Mouse (Mus musculus) adrenal gland, postnatal 14 days (tissue): ENCODE data around the gene Smarcd3. TPM values are rescaled to one million over a fixed set of nuclear protein-coding genes. Genes with fewer than 3 reads are reported as not detected.

ENCODE experiments used
- DNase-seq: peaks from one replicate; pipeline ENCODE4 v3.0.0; 2021; ENCODE audit warnings: mixed read lengths
- total RNA-seq: library from RNA; stranded (reverse); gene quantifications from 2 replicates; pipeline ENCODE4 v1.2.3, GENCODE M21; 2021

Gene Smarcd3
- total RNA-seq, 1 experiment from 2014 or later, result 15.5 TPM

GRCm38 (mm10) chr5:24620626-24621025 lies 3.6 kb downstream of the Smarcd3 start:
- DNase-seq, result no peak

GRCm38 (mm10) chr5:24620116-24620515 lies 4.1 kb downstream of the Smarcd3 start:
- DNase-seq, result no peak

GRCm38 (mm10) chr5:24618921-24619320 lies 5.3 kb downstream of the Smarcd3 start:
- DNase-seq, result no peak

- DNase-seq, result no peak
Observed at GRCm38 (mm10) chr5:24615097-24615496, 9.1 kb downstream of the Smarcd3 start.

GRCm38 (mm10) chr5:24612302-24612649 lies 11.9 kb downstream of the Smarcd3 start:
- DNase-seq, result no peak

GRCm38 (mm10) chr5:24611366-24612301 lies 12.6 kb downstream of the Smarcd3 start:
- peak; percentile 65 for DNase-seq

GRCm38 (mm10) chr5:24609388-24609787 lies 14.8 kb downstream of the Smarcd3 start:
- no peak for DNase-seq

GRCm38 (mm10) chr5:24605980-24606665 lies 18.1 kb downstream of the Smarcd3 start:
- no peak for DNase-seq

- DNase-seq, result no peak
Observed at GRCm38 (mm10) chr5:24605321-24605979, 18.8 kb downstream of the Smarcd3 start.

- DNase-seq, result peak; percentile 97
Observed at GRCm38 (mm10) chr5:24604656-24605100, 19.5 kb downstream of the Smarcd3 start.

- DNase-seq, result no peak
Observed at GRCm38 (mm10) chr5:24604080-24604655, 20.0 kb downstream of the Smarcd3 start.

GRCm38 (mm10) chr5:24603431-24604010 lies 20.7 kb downstream of the Smarcd3 start:
- DNase-seq, result no peak

GRCm38 (mm10) chr5:24602751-24603343 lies 21.4 kb downstream of the Smarcd3 start:
- DNase-seq, result peak; percentile 92

- DNase-seq, result peak; percentile 86
Observed at GRCm38 (mm10) chr5:24601911-24602750, 22.1 kb downstream of the Smarcd3 start.

GRCm38 (mm10) chr5:24601071-24601835 lies 23.0 kb downstream of the Smarcd3 start:
- DNase-seq, result peak; percentile 59

- DNase-seq, result no peak
Observed at GRCm38 (mm10) chr5:24600236-24600635, 24.0 kb downstream of the Smarcd3 start.

- no peak for DNase-seq
Observed at GRCm38 (mm10) chr5:24599137-24599536, 25.1 kb downstream of the Smarcd3 start.

GRCm38 (mm10) chr5:24598570-24599006 lies 25.6 kb downstream of the Smarcd3 start:
- DNase-seq, result peak; percentile 82

GRCm38 (mm10) chr5:24597901-24598569 lies 26.2 kb downstream of the Smarcd3 start:
- peak; percentile 43 for DNase-seq
